Comparison of ENCODE assay signal across 12 mouse cellular contexts in the genomic region with DNA sequence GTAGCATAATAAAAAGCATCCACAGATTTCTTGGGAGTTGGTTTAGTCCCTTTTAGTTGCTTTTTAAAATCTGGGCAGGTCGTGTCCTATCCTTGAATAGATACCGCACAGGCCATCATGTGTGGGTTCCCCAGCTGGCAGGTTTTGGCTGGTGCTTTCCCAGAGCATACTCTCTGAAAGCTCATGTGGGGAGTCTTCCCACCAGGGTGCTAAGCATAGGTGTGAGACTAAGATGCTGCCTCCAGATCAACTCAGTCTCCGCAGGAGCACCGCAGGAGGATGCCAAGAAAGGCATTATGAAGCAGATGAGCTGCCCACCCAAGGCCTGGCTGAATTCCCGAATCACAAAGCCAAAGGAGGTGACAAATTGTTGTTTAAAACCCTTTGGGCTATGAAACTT.
DNase-seq lines count a peak whose midpoint lies in the region; ATAC-seq and TF ChIP-seq lines count a peak whose summit lies in the region.
"Had no signal": no experiment of that assay in that cellular context is flagged by ENCODE, and none has a peak within 500 bp of the region (broad histone marks: within the 10 kb centered on the region; RNA-seq: fewer than 3 reads in every experiment).

No protein-coding gene starts in this region.

- H3K4me2 ChIP-seq in forebrain, embryonic 16.5 days (ENCODE audit: low read length) = no peak overlapping the region
- H3K4me2 ChIP-seq in forebrain, embryonic 13.5 days = no peak overlapping the region

- no peak for TF ChIP-seq CTCF in heart, adult 2 months (IDR thresholded peaks at IDR 0.05)

- no peaks in the 10 kb centered on the region for H3K27me3 ChIP-seq in forebrain, embryonic 16.5 days (replicated peaks; ENCODE audit: control insufficient read depth, insufficient read depth, low read length)
- H3K27me3 ChIP-seq in forebrain, embryonic 13.5 days = no peaks in the 10 kb centered on the region
- no peaks in the 10 kb centered on the region for H3K27me3 ChIP-seq in heart, adult 2 months (ENCODE audit: control insufficient read depth, insufficient read depth, low read length)

- H3K9ac ChIP-seq in forebrain, embryonic 16.5 days (replicated peaks; ENCODE audit: low read depth, low read length) = no peak overlapping the region
- H3K9ac ChIP-seq in forebrain, embryonic 13.5 days = no peak overlapping the region
- H3K9ac ChIP-seq in heart, adult 2 months (ENCODE audit: low read depth, low read length) = no peak overlapping the region
- H3K9ac ChIP-seq: liver, postnatal 0 days had no signal

- ATAC-seq in forebrain, embryonic 16.5 days = peak; percentile 55
- no peak for ATAC-seq in forebrain, embryonic 13.5 days
- peak; percentile 66; the same call in 1 of the 2 replicates for ATAC-seq in cerebellum, adult (ENCODE audit: insufficient number of reproducible peaks, low FRiP score, low TSS enrichment)
- ATAC-seq in frontal cortex, adult (ENCODE audit: low TSS enrichment) = peak; percentile 94
- ATAC-seq: liver, postnatal 0 days had no signal

- no peak for TF ChIP-seq POLR2A in heart, adult 2 months (IDR thresholded peaks at IDR 0.05; ENCODE audit: insufficient read depth, low read depth, low read length)

- H3K27ac ChIP-seq in forebrain, embryonic 16.5 days (ENCODE audit: low read length) = no peak overlapping the region
- no peak overlapping the region for H3K27ac ChIP-seq in forebrain, embryonic 13.5 days
- no peak overlapping the region for H3K27ac ChIP-seq in heart, adult 2 months

- H3K36me3 ChIP-seq in forebrain, embryonic 16.5 days (ENCODE audit: control insufficient read depth, insufficient read depth) = no peaks in the 10 kb centered on the region
- H3K36me3 ChIP-seq in forebrain, embryonic 13.5 days (ENCODE audit: poor library complexity, severe bottlenecking) = no peaks in the 10 kb centered on the region
- H3K36me3 ChIP-seq in heart, adult 2 months (ENCODE audit: control insufficient read depth, insufficient read depth, low read length) = no peaks in the 10 kb centered on the region

- H3K9me3 ChIP-seq in forebrain, embryonic 16.5 days (ENCODE audit: control insufficient read depth, low read length) = no peaks in the 10 kb centered on the region
- no peaks in the 10 kb centered on the region for H3K9me3 ChIP-seq in forebrain, embryonic 13.5 days (replicated peaks)

- no peaks in the 10 kb centered on the region for H3K4me1 ChIP-seq in forebrain, embryonic 16.5 days (replicated peaks; ENCODE audit: control insufficient read depth, insufficient read depth, low read length)
- H3K4me1 ChIP-seq in forebrain, embryonic 13.5 days = no peaks in the 10 kb centered on the region
- no peaks in the 10 kb centered on the region for H3K4me1 ChIP-seq in heart, adult 2 months (ENCODE audit: control insufficient read depth, insufficient read depth, low read length)

- H3K79me2 ChIP-seq in heart, adult 2 months (replicated peaks; ENCODE audit: control insufficient read depth, insufficient read depth, low read length) = no peaks in the 10 kb centered on the region

- intact Hi-C loops in left cerebral cortex, postnatal 14 days (cut with DNase I) = no loop called here
- intact Hi-C loops in heart, adult 2 months (cut with DNase I) = no loop called here

- 24% methylated on average over 5 of the region's 5 CpGs for WGBS in forebrain, embryonic 16.5 days
- 29% methylated on average over 5 of the region's 5 CpGs for WGBS in forebrain, embryonic 13.5 days
- 11% methylated on average over 5 of the region's 5 CpGs for WGBS in heart, adult 2 months

- peak; percentile 42 to 58 for DNase-seq in left cerebral cortex, postnatal 14 days (ENCODE audit: low spot score in 2 of 2)
- no peak for DNase-seq in heart, adult 2 months
- DNase-seq in embryo, embryonic 10 days (ENCODE audit: low spot score) = no peak
- DNase-seq in retina, postnatal 1 day = no peak
- DNase-seq: embryo, embryonic 11 days; kidney, adult 8-10 months; liver, postnatal 0 days had no signal

- no peak for TF ChIP-seq EP300 in heart, adult 2 months (IDR thresholded peaks at IDR 0.05; ENCODE audit: insufficient read depth, low read depth, low read length)

- no peak overlapping the region for H3K4me3 ChIP-seq in forebrain, embryonic 16.5 days (replicated peaks; ENCODE audit: low read length)
- no peak overlapping the region for H3K4me3 ChIP-seq in forebrain, embryonic 13.5 days
- H3K4me3 ChIP-seq in heart, adult 2 months = no peak overlapping the region
- H3K4me3 ChIP-seq: erythroblast, embryonic 14.5 days had no signal

Comparison
In these comparisons a context has a peak if more than half of its experiments do, and no peak if none do; other contexts are left out.
1. DNase-seq: peak in left cerebral cortex, postnatal 14 days (2 of 2); none in heart, adult 2 months (0 of 2), embryo, embryonic 10 days (single experiment) and retina, postnatal 1 day (single experiment).